Mouse (Mus musculus) telencephalon, adult 2 months (tissue): ENCODE results near the gene Abr.

ENCODE experiments used
- DNase-seq: peaks from one replicate; pipeline ENCODE4 v3.0.0-alpha.2; 2011; ENCODE audit warnings: low read depth, low spot score

Gene Abr

GRCm38 (mm10) chr11:76379921-76380544, 242.1 kb downstream of the Abr start:
- DNase-seq, result no peak

GRCm38 (mm10) chr11:76376425-76376824, 245.7 kb downstream of the Abr start:
- DNase-seq, result no peak

GRCm38 (mm10) chr11:76374491-76375185, 247.5 kb downstream of the Abr start:
- DNase-seq, result no peak

GRCm38 (mm10) chr11:76372534-76372933, 249.6 kb downstream of the Abr start:
- no peak for DNase-seq

GRCm38 (mm10) chr11:76372120-76372519, 250.0 kb downstream of the Abr start:
- DNase-seq, result no peak

GRCm38 (mm10) chr11:76370491-76370890, 251.6 kb downstream of the Abr start:
- no peak for DNase-seq
